Comparison of ENCODE assay signal across 18 mouse cellular contexts in genomic region chr12:87002209-87002608, GRCm38 (mm10). TPM values are rescaled to one million over a fixed set of nuclear protein-coding genes. Genes with fewer than 3 reads are reported as not detected.
"Had no signal": no experiment of that assay in that cellular context is flagged by ENCODE, and none has a peak within 500 bp of the region (broad histone marks: within the 10 kb centered on the region; RNA-seq: fewer than 3 reads in every experiment).

No protein-coding gene starts in this region.

- H3K27ac ChIP-seq: midbrain, embryonic 10.5 days; midbrain, embryonic 13.5 days; neural tube, embryonic 13.5 days; neural tube, embryonic 15.5 days had no signal

- DNase-seq: lung, adult 18-20 months; lung, embryonic 14.5 days; lung, postnatal 10 days; lung, postnatal 4 days; retina, postnatal 1 day; right cerebral cortex, adult 18-20 months; right cerebral cortex, postnatal 25 days; right cerebral cortex, postnatal 4 days; spleen, adult 18-20 months; thymus, adult 18-20 months; thymus, postnatal 14 days; thymus, postnatal 36 days had no signal

- H3K4me3 ChIP-seq: midbrain, embryonic 10.5 days; midbrain, embryonic 13.5 days; myocyte; neural tube, embryonic 13.5 days; neural tube, embryonic 15.5 days had no signal

- H3K36me3 ChIP-seq: midbrain, embryonic 10.5 days; midbrain, embryonic 13.5 days; neural tube, embryonic 13.5 days; neural tube, embryonic 15.5 days had no signal

- H3K27me3 ChIP-seq: midbrain, embryonic 13.5 days; neural tube, embryonic 13.5 days; neural tube, embryonic 15.5 days had no signal

- H3K4me2 ChIP-seq: lung, embryonic 14.5 days; midbrain, embryonic 13.5 days; neural tube, embryonic 13.5 days; neural tube, embryonic 15.5 days had no signal

- ATAC-seq: midbrain, embryonic 13.5 days had no signal

- H3K9ac ChIP-seq: lung, embryonic 14.5 days; midbrain, embryonic 13.5 days; neural tube, embryonic 13.5 days; neural tube, embryonic 15.5 days had no signal

- H3K9me3 ChIP-seq: midbrain, embryonic 10.5 days; midbrain, embryonic 13.5 days; neural tube, embryonic 13.5 days; neural tube, embryonic 15.5 days had no signal

RNA-seq across cellular contexts. Expression of gene Zdhhc22, which starts 12.0 kb away (rescaled TPM):
- polyA plus RNA-seq: liver, embryonic 16.5 days; lung, embryonic 14.5 days had no signal

RNA-seq across cellular contexts. Expression of gene Tmem63c, which starts 18.9 kb away (rescaled TPM):
- polyA plus RNA-seq: liver, embryonic 16.5 days; lung, embryonic 14.5 days; myocyte had no signal
